ENCODE assay signal across 22 mouse cellular contexts in the genomic region with DNA sequence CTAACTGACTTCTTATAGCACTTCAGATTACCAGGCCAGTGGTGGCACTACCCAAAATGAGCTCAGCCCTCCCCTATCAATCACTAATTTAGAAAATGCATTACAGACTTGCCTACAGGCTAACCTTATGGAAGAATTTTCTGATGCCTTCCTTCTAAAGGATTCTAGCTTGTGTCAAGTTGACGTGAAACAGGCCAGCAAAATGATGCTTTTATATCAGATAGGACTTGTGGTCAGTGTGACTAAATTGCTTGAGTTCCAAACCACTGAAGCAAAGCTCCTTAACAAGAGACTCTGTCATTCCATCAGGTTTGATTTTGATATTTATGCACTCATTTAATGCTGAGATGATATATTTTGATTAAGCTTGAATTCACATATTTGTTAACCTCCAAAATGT.
A peak's percentile ranks its signal among the peaks of the same experiment; 100 is the strongest.
DNase-seq lines count a peak whose midpoint lies in the region; ATAC-seq and TF ChIP-seq lines count a peak whose summit lies in the region.
"Had no signal": no experiment of that assay in that cellular context is flagged by ENCODE, and none has a peak within 500 bp of the region (broad histone marks: within the 10 kb centered on the region; RNA-seq: fewer than 3 reads in every experiment).

No protein-coding gene starts in this region.

- CTCF ChIA-PET in Patski (lab: Charles Lee): interaction anchor here (1.5 kb wide), 1 partner anchor 12 kb away, joined by 5 read pairs; no protein-coding TSS in a partner anchor

- POLR2A ChIA-PET in Patski (lab: Charles Lee): no interaction called here

- H3ac ChIP-seq in C2C12 (ENCODE audit: control insufficient read depth, insufficient read length, low read depth) (no peak overlapping the region), myocyte (ENCODE audit: control insufficient read depth, insufficient read length) (no peak overlapping the region)

- H3K79me3 ChIP-seq in C2C12 (ENCODE audit: low read depth): no peaks in the 10 kb centered on the region

- no peak for TF ChIP-seq POLR2A in myocyte (IDR thresholded peaks at IDR 0.05; ENCODE audit: insufficient read length, low read depth)

- ATAC-seq in Patski: peak; percentile 19
- ATAC-seq: forebrain, embryonic 14.5 days; forebrain, embryonic 16.5 days had no signal

- TF ChIP-seq CTCF in C2C12 (IDR thresholded peaks at IDR 0.05; ENCODE audit: control insufficient read depth, insufficient read depth, insufficient read length) (no peak), Patski (IDR thresholded peaks at IDR 0.05) (no peak)

- H3K4me3 ChIP-seq in C2C12 (ENCODE audit: insufficient read depth, poor library complexity, severe bottlenecking) (no peak overlapping the region), myocyte (no peak overlapping the region)
- H3K4me3 ChIP-seq: embryonic facial prominence, embryonic 10.5 days; embryonic facial prominence, embryonic 12.5 days; erythroblast, embryonic 14.5 days; forebrain, embryonic 10.5 days; forebrain, embryonic 12.5 days had no signal

- H3K4me2 ChIP-seq in myocyte (ENCODE audit: low read depth): no peak overlapping the region
- H3K4me2 ChIP-seq: embryonic facial prominence, embryonic 12.5 days; forebrain, embryonic 12.5 days had no signal

- H3K36me3 ChIP-seq in C2C12 (ENCODE audit: control insufficient read depth, insufficient read depth) (no peaks in the 10 kb centered on the region), myocyte (ENCODE audit: control insufficient read depth, insufficient read depth) (no peaks in the 10 kb centered on the region)
- H3K36me3 ChIP-seq: embryonic facial prominence, embryonic 10.5 days; embryonic facial prominence, embryonic 12.5 days; forebrain, embryonic 10.5 days; forebrain, embryonic 12.5 days had no signal

- H3K79me2 ChIP-seq in C2C12 (ENCODE audit: control insufficient read depth, insufficient read depth) (no peaks in the 10 kb centered on the region), myocyte (ENCODE audit: control insufficient read depth, insufficient read depth) (no peaks in the 10 kb centered on the region)

- no peak for DNase-seq in Patski (ENCODE audit: low read depth, low spot score)
- DNase-seq in adrenal gland, postnatal 36 days: no peak
- no peak for DNase-seq in natural killer cell, adult 2 months (ENCODE audit: low spot score in 2 of 2)
- DNase-seq in frontal cortex, postnatal 25 days (ENCODE audit: low spot score in 2 of 2): no peak
- DNase-seq: adrenal gland, adult 2 months; adrenal gland, postnatal 10 days; adrenal gland, postnatal 25 days; B cell, adult 2 months; cerebellum, adult 11-12 months; cerebellum, adult 2 months; cerebellum, adult 9-10 months; cerebellum, postnatal 10 days; cerebellum, postnatal 25 days had no signal

- in situ Hi-C loops in Patski (cut with MboI; ENCODE audit: low pct_unique_long_range_greater_than_20kb): loop anchor here (25.0 kb wide), 1 partner anchor 468 kb away; the partner anchor contains the start of gene Sgo1

- no peaks in the 10 kb centered on the region for H3K27me3 ChIP-seq in C2C12 (ENCODE audit: control insufficient read depth, insufficient read depth, insufficient read length)
- H3K27me3 ChIP-seq in Patski: no peaks in the 10 kb centered on the region
- no peaks in the 10 kb centered on the region for H3K27me3 ChIP-seq in myocyte (ENCODE audit: control insufficient read depth, insufficient read depth, insufficient read length)
- H3K27me3 ChIP-seq: embryonic facial prominence, embryonic 12.5 days; forebrain, embryonic 12.5 days had no signal

TF ChIP-seq in C2C12, 6 proteins besides CTCF, POLR2A, EP300 and RAD21:
- TF ChIP-seq FOSL1 (IDR thresholded peaks at IDR 0.05; ENCODE audit: insufficient read depth, low read length, poor library complexity, severe bottlenecking) (peak; percentile 22), USF1 (IDR thresholded peaks at IDR 0.05; ENCODE audit: low read depth) (no peak), MYOG (IDR thresholded peaks at IDR 0.05; ENCODE audit: control insufficient read depth, extremely low read depth, insufficient read length) (no peak)

TF ChIP-seq in myocyte, 11 proteins besides CTCF, POLR2A, EP300 and RAD21:
- 0 out of 2 replicates have a peak, but pooled peaks have one; percentile 22 for TF ChIP-seq CEBPB (IDR thresholded peaks at IDR 0.05; ENCODE audit: insufficient read depth, poor library complexity, severe bottlenecking)
- TF ChIP-seq TCF3 (IDR thresholded peaks at IDR 0.05; ENCODE audit: insufficient read length, low read depth): no peak
- no peak for TF ChIP-seq SRF (IDR thresholded peaks at IDR 0.05; ENCODE audit: control insufficient read depth, insufficient read length, low read depth)
- no peak for TF ChIP-seq TCF12 (IDR thresholded peaks at IDR 0.05; ENCODE audit: insufficient read depth, poor library complexity, severe bottlenecking)
- TF ChIP-seq REST (IDR thresholded peaks at IDR 0.05; ENCODE audit: insufficient read depth, insufficient read length): no peak
